Mouse (Mus musculus) kidney, adult 2 months (tissue): ENCODE measurements around the gene Gm10644.
"Not testable (repeated sequence)": the region's sequence is repeated elsewhere in the genome, so short reads cannot be mapped to it uniquely, and the experiment has no call there.

Experiments
- CTCF ChIP-seq: fragments of 200-500 bp; conservative IDR thresholded peaks from 2 replicates; pipeline ENCODE4 v1.5.1; 2011; ENCODE audit warnings: low read depth, mild to moderate bottlenecking, control low read depth, low read length, moderate library complexity, mixed read lengths; ENCODE audit not compliant: insufficient read depth, insufficient read length
- POLR2A ChIP-seq: fragments of 200-500 bp; IDR thresholded peaks from one replicate; pipeline ENCODE4 v1.6.1; 2011; ENCODE audit warnings: low read depth, low read length, control low read depth

- TF ChIP-seq CTCF, POLR2A: not testable (repeated sequence)
Measured at GRCm38 (mm10) chr8:83983222-83983621, 28.2 kb upstream of the Gm10644 start.
